Mouse (Mus musculus) ES-Bruce4 (cell line): ENCODE measurements around the gene Ap1m2.

Experiments
- CTCF ChIP-seq: IDR thresholded peaks from one replicate; pipeline ENCODE4 v1.8.1; 2011; ENCODE audit warnings: low read depth, low read length
- EP300 ChIP-seq: IDR thresholded peaks from 2 replicates; pipeline ENCODE4 v1.6.1; 2011; ENCODE audit warnings: low read depth, low read length; ENCODE audit not compliant: insufficient read depth
- POLR2A ChIP-seq: IDR thresholded peaks from one replicate; pipeline ENCODE4 v1.8.1; 2011; ENCODE audit warnings: low read length; ENCODE audit not compliant: insufficient read depth

GRCm38 (mm10) chr9:21268305-21268704 lies 43.8 kb downstream of the Ap1m2 start:
- TF ChIP-seq POLR2A (no peak), CTCF (no peak), EP300 (no peak)
